Mouse (Mus musculus): ENCODE results near the gene Wdr46.

DNA sequence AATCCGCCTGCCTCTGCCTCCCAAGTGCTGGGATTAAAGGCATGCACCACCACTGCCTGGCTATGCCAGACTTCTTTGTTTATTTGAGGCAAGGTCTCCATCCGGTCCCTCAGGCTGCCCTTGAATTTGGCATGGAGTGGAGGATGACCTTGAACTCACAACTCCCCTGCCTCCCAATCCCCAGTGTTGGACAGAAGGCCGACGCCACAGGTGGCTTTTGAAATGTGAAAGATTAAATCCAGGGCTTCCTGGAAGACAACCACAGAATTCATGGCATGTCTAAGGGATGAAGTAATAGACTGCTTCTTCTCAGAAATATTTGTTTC lies 39.5 kb upstream of the Wdr46 start:
- TF ChIP-seq POLR2A (IDR thresholded peaks at IDR 0.05; ENCODE audit: borderline replicate concordance, low read depth, low read length) (no peak), CTCF (IDR thresholded peaks at IDR 0.05; ENCODE audit: low read depth, low read length) (no peak)
